Mouse (Mus musculus) embryonic facial prominence, embryonic 12.5 days (tissue): Measurements from ENCODE around the gene Mcrip2. TPM values are rescaled to one million over a fixed set of nuclear protein-coding genes. Genes with fewer than 3 reads are reported as not detected.

Source experiments
- ATAC-seq: fragments of 200-750 bp; cut with Nextera tagmentation; 2 replicates; pipeline ENCODE4 v1.8.0; 2017; ENCODE audit not compliant: insufficient number of reproducible peaks, insufficient read depth, low FRiP score, low TSS enrichment
- H3K27ac ChIP-seq: fragments of 300-500 bp; sonication (generic); 2 replicates; pipeline ENCODE4 v1.5.1; 2016; ENCODE audit warnings: mild to moderate bottlenecking
- H3K27me3 ChIP-seq: fragments of 300-500 bp; sonication (generic); 2 replicates; pipeline ENCODE4 v1.6.1; 2016; ENCODE audit warnings: mild to moderate bottlenecking, moderate library complexity
- H3K36me3 ChIP-seq: fragments of 300-500 bp; sonication (generic); 2 replicates; pipeline ENCODE4 v1.6.1; 2016; ENCODE audit warnings: mild to moderate bottlenecking
- H3K4me1 ChIP-seq: fragments of 300-500 bp; sonication (generic); 2 replicates; pipeline ENCODE4 v1.6.1; 2016
- H3K4me2 ChIP-seq: fragments of 300-500 bp; sonication (generic); replicated peaks from 2 replicates; pipeline ENCODE4 v1.6.1; 2016; ENCODE audit warnings: mild to moderate bottlenecking, moderate library complexity
- H3K4me3 ChIP-seq: fragments of 300-500 bp; sonication (generic); 2 replicates; pipeline ENCODE4 v1.5.1; 2016; ENCODE audit warnings: mild to moderate bottlenecking
- H3K9ac ChIP-seq: fragments of 300-500 bp; sonication (generic); 2 replicates; pipeline ENCODE4 v1.6.1; 2016; ENCODE audit warnings: mild to moderate bottlenecking, moderate library complexity
- H3K9me3 ChIP-seq: fragments of 300-500 bp; sonication (generic); 2 replicates; pipeline ENCODE4 v1.6.1; 2016; ENCODE audit warnings: mild to moderate bottlenecking, moderate library complexity
- WGBS: fragments of 180-500 bp; shearing (Covaris S2); methylation state at CpG from one replicate; pipeline ENCODE4 v1.1.7; 2016; 5-methylcytosine and 5-hydroxymethylcytosine counted together
- polyA plus RNA-seq: library from polyadenylated mRNA; unstranded; fragments of >200 nt; fragmentation: Nextera tagmentation; extraction: Ambion mirVana; gene quantifications from 2 replicates; pipeline ENCODE4 v1.2.1, GENCODE M21; 2016

Gene Mcrip2
- polyA plus RNA-seq, 1 experiment from 2014 or later: 10.1 TPM

DNA sequence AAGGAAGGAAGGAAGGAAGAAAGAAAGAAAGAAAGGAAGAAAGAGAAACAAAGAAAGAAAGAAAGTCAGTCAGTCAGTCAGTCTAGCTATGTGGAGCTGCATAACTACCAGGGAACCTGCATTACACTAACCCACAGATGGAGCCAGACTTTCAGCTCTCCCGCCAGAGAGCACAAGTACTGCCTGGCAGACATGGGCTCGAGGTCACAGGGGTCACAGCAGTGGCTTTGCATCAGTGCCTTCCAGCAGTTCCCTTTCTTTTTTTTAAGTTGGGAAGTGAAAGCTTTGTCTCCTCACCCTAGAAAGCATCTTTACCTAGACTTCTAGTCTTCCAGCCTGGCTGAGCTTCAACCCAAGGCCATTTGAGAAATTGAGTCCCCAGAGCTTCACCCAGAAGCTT is 26.9 kb upstream of the Mcrip2 start:
- Histone ChIP-seq H3K4me2 (no peak overlapping the region), H3K27me3 (no peaks in the 10 kb centered on the region), H3K9me3 (no peaks in the 10 kb centered on the region), H3K4me3 (no peak overlapping the region), H3K36me3 (peaks cover 6% of the 10 kb centered on the region; the same call in 1 of the 2 replicates), H3K4me1 (peaks cover 10% of the 10 kb centered on the region), H3K9ac (no peak overlapping the region), H3K27ac (no peak overlapping the region)
- WGBS: 16% methylated on average over 2 of the region's 2 CpGs
- ATAC-seq: no peak

DNA sequence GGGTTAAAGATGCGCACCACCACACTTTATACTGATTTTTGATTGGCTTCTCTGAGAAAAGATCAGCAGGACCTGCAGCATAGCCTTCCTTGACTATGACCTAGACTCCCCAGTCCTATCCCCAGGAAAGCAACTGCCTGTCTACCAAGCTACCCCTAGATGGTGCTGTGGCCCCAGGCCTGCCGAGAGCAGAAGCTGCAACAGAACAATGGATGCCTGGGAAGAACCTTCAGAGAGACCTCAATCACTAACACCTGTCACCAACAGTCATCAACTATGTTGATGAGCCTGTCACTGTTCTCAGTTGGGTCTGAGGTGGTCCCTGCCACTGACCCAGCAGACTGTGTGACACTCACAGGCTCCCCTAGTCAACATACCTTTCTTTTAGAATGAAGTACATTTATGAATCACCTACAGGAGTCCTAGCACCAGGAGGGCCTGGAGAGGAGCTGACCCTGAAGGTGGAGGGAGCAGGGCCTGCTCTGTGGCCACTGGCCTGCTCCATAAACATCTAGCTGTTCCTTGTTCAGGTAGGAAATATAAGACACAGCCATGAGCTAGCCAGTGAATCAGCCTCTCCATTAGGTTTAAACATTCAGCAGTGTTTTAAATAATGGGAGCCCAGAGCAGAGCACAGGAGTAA is 25.5 kb upstream of the Mcrip2 start:
- Histone ChIP-seq H3K27me3 (no peaks in the 10 kb centered on the region), H3K27ac (no peak overlapping the region), H3K4me1 (peaks cover 10% of the 10 kb centered on the region), H3K4me2 (no peak overlapping the region), H3K4me3 (no peak overlapping the region), H3K36me3 (peaks cover 15% of the 10 kb centered on the region), H3K9me3 (no peaks in the 10 kb centered on the region), H3K9ac (no peak overlapping the region)
- no peak; the same call in 1 of the 2 replicates for ATAC-seq
- 46% methylated on average over 2 of the region's 2 CpGs for WGBS

DNA sequence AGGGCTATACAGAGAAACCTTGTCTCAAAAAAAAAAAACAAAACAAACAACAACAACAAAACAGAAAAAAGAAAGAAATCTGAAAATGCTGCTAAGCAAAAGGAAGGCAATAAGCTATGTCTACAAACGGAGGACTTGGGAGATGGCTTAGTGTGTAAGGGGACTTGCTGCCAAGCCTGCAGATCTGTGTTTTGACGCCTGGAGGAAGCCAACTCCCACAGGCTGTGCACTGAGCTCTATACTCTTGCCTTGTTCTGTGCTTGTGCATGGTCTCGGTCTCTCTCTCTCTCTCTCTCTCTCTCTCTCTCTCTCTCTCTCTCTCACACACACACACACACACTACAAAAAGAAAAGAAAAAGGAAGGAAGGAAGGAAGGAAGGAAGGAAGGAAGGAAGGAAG is 20.3 kb upstream of the Mcrip2 start:
- ATAC-seq: no peak
- no peak overlapping the region for H3K4me2 ChIP-seq
- no peak overlapping the region for H3K9ac ChIP-seq
- no peak overlapping the region for H3K27ac ChIP-seq
- whole genome bisulfite sequencing: 89% methylated on average over 3 of the region's 3 CpGs
- no peaks in the 10 kb centered on the region; the same call in 1 of the 2 replicates for H3K4me1 ChIP-seq
- H3K9me3 ChIP-seq: no peaks in the 10 kb centered on the region
- H3K4me3 ChIP-seq: no peak overlapping the region
- no peaks in the 10 kb centered on the region for H3K27me3 ChIP-seq
- peaks cover 34% of the 10 kb centered on the region for H3K36me3 ChIP-seq

DNA sequence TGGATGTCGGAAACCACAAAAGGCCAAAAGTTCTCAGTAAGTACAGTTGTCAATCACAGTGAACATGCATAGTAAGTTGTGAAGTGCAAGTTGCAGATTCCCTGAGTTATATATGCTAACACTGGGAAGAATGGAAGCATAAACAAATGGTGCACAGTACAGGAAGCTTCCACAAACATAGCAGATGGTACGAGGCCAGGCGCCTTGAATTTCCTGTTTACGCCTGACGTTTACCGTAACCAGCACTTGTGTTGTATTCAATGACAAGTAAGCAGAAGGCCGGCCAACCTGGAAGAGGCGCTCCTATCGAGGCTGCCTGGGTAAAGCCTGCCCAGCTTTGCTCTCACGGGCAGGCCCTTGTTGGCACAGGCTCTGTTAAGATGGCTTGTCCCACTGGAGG is 18.9 kb upstream of the Mcrip2 start:
- Histone ChIP-seq H3K9me3 (no peaks in the 10 kb centered on the region), H3K4me1 (0 out of 2 replicates have a peak, but pooled peaks cover under 1% of the 10 kb centered on the region), H3K4me3 (no peak overlapping the region), H3K36me3 (peaks cover 48% of the 10 kb centered on the region), H3K9ac (no peak overlapping the region), H3K27me3 (no peaks in the 10 kb centered on the region), H3K4me2 (no peak overlapping the region), H3K27ac (no peak overlapping the region)
- no peak for ATAC-seq
- 86% methylated on average over 10 of the region's 10 CpGs for WGBS

DNA sequence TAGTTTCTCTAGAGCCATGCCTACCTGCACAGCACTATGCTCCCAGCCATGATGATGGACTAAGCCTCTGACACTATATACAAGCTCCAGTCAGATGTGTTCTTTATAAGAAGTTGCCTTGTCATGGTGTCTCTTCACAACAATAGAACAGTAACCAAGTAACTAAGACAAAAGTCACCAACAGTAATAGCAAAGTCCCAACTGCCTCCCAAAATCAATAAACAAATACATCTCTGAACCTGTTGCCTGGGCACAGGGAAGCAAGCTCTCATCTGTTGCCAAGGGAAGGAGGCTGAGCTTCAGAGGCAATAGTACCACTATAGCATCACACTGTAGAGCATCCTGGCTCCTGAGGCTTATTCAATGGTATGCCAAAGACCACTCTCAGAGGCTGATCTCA is 18.2 kb upstream of the Mcrip2 start:
- ATAC-seq: no peak
- Histone ChIP-seq H3K9ac (no peak overlapping the region), H3K36me3 (peaks cover 53% of the 10 kb centered on the region), H3K27me3 (no peaks in the 10 kb centered on the region), H3K4me1 (0 out of 2 replicates have a peak, but pooled peaks cover 5% of the 10 kb centered on the region), H3K4me3 (no peak overlapping the region), H3K4me2 (no peak overlapping the region), H3K27ac (no peak overlapping the region), H3K9me3 (no peaks in the 10 kb centered on the region)

DNA sequence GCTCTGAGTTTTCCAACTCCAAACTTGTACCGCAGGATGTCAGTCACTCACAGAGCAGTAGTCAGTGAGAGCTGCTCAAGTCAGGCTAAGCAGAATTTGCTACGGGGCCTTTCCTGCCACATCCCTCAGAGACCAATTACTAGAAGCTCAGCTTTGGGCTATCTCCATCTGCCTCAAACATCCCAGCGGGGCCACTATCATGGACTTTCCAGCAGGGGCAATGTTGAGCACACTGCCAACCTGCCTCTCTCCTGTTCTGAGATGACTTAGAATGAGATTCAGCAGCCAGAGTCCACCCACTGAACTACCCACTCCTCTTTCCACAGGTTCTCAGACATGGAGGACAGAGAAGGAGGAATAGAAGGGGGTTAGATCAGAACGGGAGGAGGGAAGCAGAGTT is 17.1 kb upstream of the Mcrip2 start:
- WGBS: 40% methylated on average over 4 of the region's 4 CpGs
- Histone ChIP-seq H3K27me3 (no peaks in the 10 kb centered on the region), H3K4me3 (no peak overlapping the region), H3K4me2 (no peak overlapping the region), H3K9ac (no peak overlapping the region), H3K27ac (no peak overlapping the region), H3K4me1 (peaks cover 16% of the 10 kb centered on the region), H3K9me3 (no peaks in the 10 kb centered on the region), H3K36me3 (peaks cover 57% of the 10 kb centered on the region)
- ATAC-seq: no peak

DNA sequence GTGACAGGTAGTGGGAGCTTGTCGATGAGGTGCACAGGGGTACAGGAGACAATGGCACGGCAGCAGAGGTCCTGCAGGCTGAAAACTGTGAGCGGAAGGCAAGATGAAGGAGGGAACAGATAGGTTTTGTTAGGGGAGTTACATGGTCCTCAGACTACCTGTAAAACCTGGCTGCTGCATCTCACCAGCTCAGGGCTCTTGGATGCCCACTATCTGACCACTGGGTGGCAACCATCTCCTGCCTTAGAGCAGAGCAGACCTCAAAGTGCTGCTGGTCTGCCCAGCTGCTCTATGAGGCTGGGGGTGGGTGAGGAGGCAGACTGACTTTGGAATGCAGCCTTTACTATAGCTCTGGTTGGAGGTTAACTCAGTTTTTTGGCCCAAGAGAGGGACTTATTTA is 15.3 kb upstream of the Mcrip2 start:
- no peaks in the 10 kb centered on the region for H3K27me3 ChIP-seq
- H3K27ac ChIP-seq: no peak overlapping the region
- no peaks in the 10 kb centered on the region for H3K9me3 ChIP-seq
- H3K4me1 ChIP-seq: peaks cover 24% of the 10 kb centered on the region
- H3K9ac ChIP-seq: no peak overlapping the region
- ATAC-seq: no peak
- H3K4me2 ChIP-seq: no peak overlapping the region
- H3K36me3 ChIP-seq: peaks cover 46% of the 10 kb centered on the region
- no peak overlapping the region for H3K4me3 ChIP-seq
- WGBS: 91% methylated on average over 3 of the region's 3 CpGs

DNA sequence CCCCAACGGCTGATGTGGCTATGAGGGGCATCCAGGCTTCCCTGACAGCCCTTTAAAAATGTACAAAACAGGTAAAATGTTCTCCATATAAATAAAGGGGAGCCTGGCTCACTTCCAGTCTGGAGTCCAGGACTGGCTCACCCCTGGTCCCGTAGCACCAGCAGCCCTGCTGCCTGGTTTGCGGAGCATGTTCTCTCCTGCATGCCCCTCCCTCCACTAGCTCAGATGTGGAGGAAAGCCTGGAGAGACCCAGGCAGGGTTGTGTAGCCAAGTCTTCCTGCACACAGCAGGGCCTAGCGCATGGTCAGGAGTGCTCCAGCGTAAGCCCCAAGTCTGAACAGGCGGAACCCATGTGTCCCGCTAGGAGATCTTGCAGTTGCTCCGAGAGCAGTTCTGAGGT is 14.7 kb upstream of the Mcrip2 start:
- H3K36me3 ChIP-seq: peaks cover 52% of the 10 kb centered on the region
- no peaks in the 10 kb centered on the region for H3K9me3 ChIP-seq
- 79% methylated on average over 8 of the region's 8 CpGs for WGBS

DNA sequence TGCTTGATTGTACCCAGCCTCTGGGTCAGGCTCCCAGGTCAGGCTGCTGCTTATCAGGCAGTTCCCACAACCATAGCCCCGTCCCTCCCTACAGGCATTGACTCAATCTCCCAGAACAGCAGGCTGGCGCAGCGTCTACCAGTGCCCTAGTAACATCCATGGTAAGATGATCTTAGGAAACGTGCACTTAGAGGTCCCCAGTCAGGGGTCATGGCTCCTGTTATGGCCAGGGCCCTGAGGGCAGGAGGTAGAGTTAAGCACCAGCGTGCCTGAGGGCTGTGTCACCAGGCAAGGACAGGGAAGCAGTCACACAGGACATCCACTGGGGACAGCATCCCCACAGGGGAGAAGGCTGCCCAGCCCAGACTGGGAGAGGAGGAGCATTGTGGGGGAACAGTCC is 13.7 kb upstream of the Mcrip2 start:
- Histone ChIP-seq H3K4me1 (peaks cover 24% of the 10 kb centered on the region), H3K27me3 (no peaks in the 10 kb centered on the region), H3K9ac (no peak overlapping the region), H3K27ac (0 out of 2 replicates have a peak overlapping the region, but pooled peaks have one; percentile 31), H3K4me2 (no peak overlapping the region), H3K9me3 (no peaks in the 10 kb centered on the region), H3K4me3 (no peak overlapping the region), H3K36me3 (peaks cover 55% of the 10 kb centered on the region)
- ATAC-seq: 0 out of 2 replicates have a peak, but pooled peaks have one; percentile 18
- 25% methylated on average over 5 of the region's 5 CpGs for WGBS

More for the DNA sequence above, 14.7 kb upstream of the Mcrip2 start:
- Histone ChIP-seq H3K27me3 (no peaks in the 10 kb centered on the region), H3K27ac (no peak overlapping the region), H3K9ac (no peak overlapping the region), H3K4me1 (peaks cover 24% of the 10 kb centered on the region), H3K4me2 (no peak overlapping the region), H3K4me3 (no peak overlapping the region)
- ATAC-seq: no peak

DNA sequence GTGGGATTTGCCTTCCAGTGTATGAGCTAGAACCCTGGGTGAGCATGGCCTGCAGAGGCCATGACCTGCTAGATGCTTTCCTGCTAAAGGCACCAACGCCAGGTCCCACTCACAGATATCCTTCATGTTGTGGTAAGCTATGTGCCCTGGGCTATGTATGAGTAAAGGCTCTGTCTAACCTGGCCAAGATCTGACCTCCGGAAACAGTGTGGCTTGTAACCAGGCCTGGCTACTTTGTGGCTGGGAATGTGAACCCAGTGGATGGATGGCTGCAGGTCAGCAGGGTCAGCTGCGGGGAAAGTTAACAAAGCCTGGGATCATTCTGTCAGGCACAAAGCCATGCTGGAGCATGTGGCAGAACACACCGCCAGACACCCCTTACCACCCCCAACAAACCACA is 13.1 kb upstream of the Mcrip2 start:
- Histone ChIP-seq H3K36me3 (peaks cover 55% of the 10 kb centered on the region), H3K4me1 (peaks cover 28% of the 10 kb centered on the region), H3K9ac (0 out of 2 replicates have a peak overlapping the region, but pooled peaks have one; percentile 15), H3K4me2 (no peak overlapping the region), H3K9me3 (no peaks in the 10 kb centered on the region), H3K27me3 (no peaks in the 10 kb centered on the region), H3K4me3 (no peak overlapping the region), H3K27ac (0 out of 2 replicates have a peak overlapping the region, but pooled peaks have one; percentile 18)
- ATAC-seq: no peak
- WGBS: 12% methylated on average over 4 of the region's 4 CpGs

DNA sequence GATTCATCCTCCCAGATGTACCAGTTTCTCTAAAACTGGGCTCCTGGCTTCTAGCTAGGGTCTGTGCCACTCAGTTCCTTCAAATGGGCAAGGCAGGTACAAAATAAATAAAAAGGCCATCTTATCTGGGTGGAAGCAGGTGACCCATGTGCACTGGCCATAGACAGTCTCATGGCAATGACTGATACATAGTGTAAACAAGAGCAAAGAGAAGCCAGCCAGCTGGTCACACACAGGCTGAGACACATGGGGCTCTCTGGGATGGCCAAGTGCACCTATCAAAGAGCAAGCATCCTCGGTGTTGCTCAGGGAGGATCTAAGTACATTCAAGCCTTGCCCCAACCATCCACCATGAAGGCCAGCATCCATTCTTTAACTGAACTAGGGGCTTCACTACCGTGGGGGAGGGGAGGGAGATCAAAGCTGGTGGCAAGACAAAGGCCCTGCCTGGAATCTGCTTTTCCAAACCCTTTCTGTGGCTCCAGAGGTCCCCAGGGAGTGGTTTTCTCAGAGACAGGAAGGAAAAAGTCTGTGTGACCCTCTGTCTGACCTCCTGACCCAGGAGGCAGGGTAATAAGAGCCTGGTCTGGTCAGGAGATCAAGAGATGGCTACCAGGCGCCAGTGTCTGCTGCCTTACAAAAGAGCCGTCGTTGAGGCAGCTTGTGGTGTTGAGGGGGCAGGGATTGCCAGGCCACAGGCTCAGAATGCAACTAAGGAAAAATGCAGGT is 12.5 kb upstream of the Mcrip2 start:
- ATAC-seq: no peak
- H3K4me2 ChIP-seq: no peak overlapping the region
- no peaks in the 10 kb centered on the region for H3K9me3 ChIP-seq
- H3K4me1 ChIP-seq: peaks cover 34% of the 10 kb centered on the region
- no peak overlapping the region for H3K4me3 ChIP-seq
- H3K27me3 ChIP-seq: no peaks in the 10 kb centered on the region
- H3K27ac ChIP-seq: peak overlapping the region; percentile 38; the same call in 1 of the 2 replicates
- WGBS: 9% methylated on average over 5 of the region's 5 CpGs
- no peak overlapping the region for H3K9ac ChIP-seq
- peaks cover 55% of the 10 kb centered on the region for H3K36me3 ChIP-seq
